Comparison of ENCODE assay signal across 8 mouse cellular contexts in the genomic region with DNA sequence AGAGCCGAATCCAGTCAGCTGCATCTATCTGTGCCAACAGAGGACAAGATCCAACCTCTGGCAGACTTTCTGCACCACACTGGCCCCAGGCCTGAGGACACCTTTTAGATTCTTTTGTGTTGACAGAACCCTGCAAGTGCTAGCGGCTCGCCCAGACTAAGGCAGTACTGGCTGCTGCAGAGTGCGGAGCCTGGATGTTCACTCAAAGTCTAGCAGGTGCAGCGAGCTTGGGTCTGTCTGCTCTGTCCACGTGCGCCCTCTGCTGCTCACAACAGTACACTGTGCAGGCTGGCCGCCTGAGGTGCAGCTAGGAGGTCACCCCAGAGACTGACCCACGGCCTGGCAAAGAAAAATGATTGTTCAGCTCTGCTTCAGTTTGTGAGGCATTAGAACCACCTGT. TPM values are rescaled to one million over a fixed set of nuclear protein-coding genes. Genes with fewer than 3 reads are reported as not detected.
DNase-seq lines count a peak whose midpoint lies in the region; ATAC-seq and TF ChIP-seq lines count a peak whose summit lies in the region.

No protein-coding gene starts in this region.

- 13% methylated on average over 9 of the region's 9 CpGs for WGBS in heart, embryonic 11.5 days (ENCODE audit: insufficient replicate concordance)
- WGBS in intestine, embryonic 14.5 days, result 10% methylated on average over 9 of the region's 9 CpGs
- 10% methylated on average over 9 of the region's 9 CpGs for WGBS in midbrain, embryonic 13.5 days
- WGBS in small intestine, adult 2 months, result 5% methylated on average over 9 of the region's 9 CpGs

- intact Hi-C loops in gastrocnemius, adult 2 months (cut with DNase I), result loop anchor here (1.0 to 10.0 kb wide), 5 partner anchors 26 to 193 kb away; a partner anchor contains a TSS
- intact Hi-C loops in left cerebral cortex, postnatal 4 days (cut with DNase I), result no loop called here

- H3K27me3 ChIP-seq in heart, embryonic 11.5 days (ENCODE audit: control insufficient read depth, insufficient read depth, low read length), result peaks cover 39% of the 10 kb centered on the region
- peaks cover 44% of the 10 kb centered on the region for H3K27me3 ChIP-seq in intestine, embryonic 14.5 days (replicated peaks; ENCODE audit: control insufficient read depth, insufficient read depth, low read length)
- peaks cover 11% of the 10 kb centered on the region for H3K27me3 ChIP-seq in midbrain, embryonic 13.5 days
- H3K27me3 ChIP-seq in small intestine, adult 2 months (ENCODE audit: control insufficient read depth, insufficient read depth, low read length), result no peaks in the 10 kb centered on the region

- H3K4me3 ChIP-seq in heart, embryonic 11.5 days (ENCODE audit: low read depth, low read length), result no peak overlapping the region
- no peak overlapping the region for H3K4me3 ChIP-seq in gastrocnemius, adult 2 months
- H3K4me3 ChIP-seq in intestine, embryonic 14.5 days (ENCODE audit: low read depth, low read length), result no peak overlapping the region
- no peak overlapping the region for H3K4me3 ChIP-seq in midbrain, embryonic 13.5 days (replicated peaks)
- H3K4me3 ChIP-seq in small intestine, adult 2 months (ENCODE audit: low read depth, low read length), result no peak overlapping the region

- no peak for TF ChIP-seq POLR2A in small intestine, adult 2 months (IDR thresholded peaks at IDR 0.05; ENCODE audit: low read depth, low read length)

- TF ChIP-seq CTCF in gastrocnemius, adult 2 months (IDR thresholded peaks at IDR 0.05), result peak; percentile 99
- peak; percentile 91 for TF ChIP-seq CTCF in small intestine, adult 2 months (IDR thresholded peaks at IDR 0.05; ENCODE audit: extremely low read depth, insufficient read length, insufficient replicate concordance, low read depth, low read length)

- H3K9ac ChIP-seq in heart, embryonic 11.5 days (ENCODE audit: low read depth, low read length), result no peak overlapping the region
- no peak overlapping the region for H3K9ac ChIP-seq in intestine, embryonic 14.5 days (ENCODE audit: low read length)
- H3K9ac ChIP-seq in midbrain, embryonic 13.5 days (replicated peaks), result no peak overlapping the region

- DNase-seq in heart, adult 11 months, result peak; percentile 96
- peak; percentile 88 to 91 for DNase-seq in cerebellum, postnatal 36 days
- peak; percentile 89 for DNase-seq in gastrocnemius, adult 2 months
- DNase-seq in intestine, embryonic 14.5 days (ENCODE audit: low spot score), result peak; percentile 90
- DNase-seq in left cerebral cortex, postnatal 4 days, result peak; percentile 85

- H3K27ac ChIP-seq in heart, embryonic 11.5 days (ENCODE audit: low read depth, low read length), result no peak overlapping the region
- no peak overlapping the region for H3K27ac ChIP-seq in gastrocnemius, adult 2 months
- no peak overlapping the region for H3K27ac ChIP-seq in intestine, embryonic 14.5 days (ENCODE audit: low read depth)
- no peak overlapping the region for H3K27ac ChIP-seq in midbrain, embryonic 13.5 days
- H3K27ac ChIP-seq in small intestine, adult 2 months (ENCODE audit: insufficient read depth, low read depth, low read length), result no peak overlapping the region

- no peaks in the 10 kb centered on the region for H3K9me3 ChIP-seq in heart, embryonic 11.5 days (replicated peaks; ENCODE audit: control insufficient read depth, low read length)
- H3K9me3 ChIP-seq in intestine, embryonic 14.5 days (ENCODE audit: control insufficient read depth, low read length), result no peaks in the 10 kb centered on the region
- H3K9me3 ChIP-seq in midbrain, embryonic 13.5 days, result no peaks in the 10 kb centered on the region

- H3K4me1 ChIP-seq in heart, embryonic 11.5 days (ENCODE audit: control insufficient read depth, insufficient read depth, low read length), result peaks cover 12% of the 10 kb centered on the region
- H3K4me1 ChIP-seq in intestine, embryonic 14.5 days (replicated peaks; ENCODE audit: control insufficient read depth, insufficient read depth, low read length), result no peaks in the 10 kb centered on the region; the same call in 1 of the 2 replicates
- H3K4me1 ChIP-seq in midbrain, embryonic 13.5 days (replicated peaks), result peaks cover 31% of the 10 kb centered on the region
- peaks cover 11% of the 10 kb centered on the region; the same call in 1 of the 2 replicates for H3K4me1 ChIP-seq in small intestine, adult 2 months (ENCODE audit: control insufficient read depth, insufficient read depth, insufficient read length, low read length)

- no peaks in the 10 kb centered on the region for H3K36me3 ChIP-seq in heart, embryonic 11.5 days (ENCODE audit: control insufficient read depth, insufficient read depth, low read length)
- H3K36me3 ChIP-seq in intestine, embryonic 14.5 days (ENCODE audit: control insufficient read depth, insufficient read depth, low read length), result no peaks in the 10 kb centered on the region
- no peaks in the 10 kb centered on the region for H3K36me3 ChIP-seq in midbrain, embryonic 13.5 days
- H3K36me3 ChIP-seq in small intestine, adult 2 months (ENCODE audit: control insufficient read depth, insufficient read depth, low read length), result no peaks in the 10 kb centered on the region

- H3K4me2 ChIP-seq in heart, embryonic 11.5 days, result no peak overlapping the region
- H3K4me2 ChIP-seq in intestine, embryonic 14.5 days (ENCODE audit: low read length), result no peak overlapping the region
- peak overlapping the region; percentile 16; the same call in 1 of the 2 replicates for H3K4me2 ChIP-seq in midbrain, embryonic 13.5 days (replicated peaks)

- no peak; the same call in 1 of the 2 replicates for ATAC-seq in heart, embryonic 11.5 days (replicated peaks; ENCODE audit: insufficient number of reproducible peaks, low FRiP score, low TSS enrichment)
- 0 out of 2 replicates have a peak, but pooled peaks have one; percentile 59 for ATAC-seq in intestine, embryonic 14.5 days (replicated peaks; ENCODE audit: low FRiP score, low TSS enrichment, low read depth)
- peak; percentile 57 for ATAC-seq in midbrain, embryonic 13.5 days

RNA-seq across cellular contexts. Expression of a gene that starts 2.1 kb away (rescaled TPM):
- polyA plus RNA-seq in heart, embryonic 11.5 days (2014; fragmentation: Nextera tagmentation; extraction: Ambion mirVana), result 9.6 and 10.1 TPM in 2 replicates
- total RNA-seq in gastrocnemius, adult 2 months (2021), result 10 to 100 TPM; 20.5 to 44.4 TPM
- 8.1 and 8.8 TPM in 2 replicates for polyA plus RNA-seq in intestine, embryonic 14.5 days (2014; fragmentation: Nextera tagmentation; extraction: Ambion mirVana)
- total RNA-seq in left cerebral cortex, postnatal 4 days (2021), result 100 to 1,000 TPM; 142 to 154 TPM
- polyA plus RNA-seq in midbrain, embryonic 13.5 days (2015; fragmentation: Nextera tagmentation; extraction: Ambion mirVana), result 66.0 and 69.1 TPM in 2 replicates
- 8.9 and 13.4 TPM in 2 replicates for polyA plus RNA-seq in small intestine, adult 2 months (2012; rRNA removed)

RNA-seq across cellular contexts. Expression of a gene that starts 22.8 kb away (rescaled TPM):
- polyA plus RNA-seq in heart, embryonic 11.5 days (2014; fragmentation: Nextera tagmentation; extraction: Ambion mirVana), result not detected in 2 replicates
- not detected for total RNA-seq in gastrocnemius, adult 2 months (2021)
- polyA plus RNA-seq in intestine, embryonic 14.5 days (2014; fragmentation: Nextera tagmentation; extraction: Ambion mirVana), result not detected in 2 replicates
- total RNA-seq in left cerebral cortex, postnatal 4 days (2021), result not detected
- 0.44 TPM in 1 of 2 replicates, not detected in the other for polyA plus RNA-seq in midbrain, embryonic 13.5 days (2015; fragmentation: Nextera tagmentation; extraction: Ambion mirVana)
- not detected in 2 replicates for polyA plus RNA-seq in small intestine, adult 2 months (2012; rRNA removed)

RNA-seq across cellular contexts. Expression of a gene that starts 36.9 kb away (rescaled TPM):
- 48.3 and 50.3 TPM in 2 replicates for polyA plus RNA-seq in heart, embryonic 11.5 days (2014; fragmentation: Nextera tagmentation; extraction: Ambion mirVana)
- 10 to 100 TPM; 52.2 to 53.1 TPM for total RNA-seq in gastrocnemius, adult 2 months (2021)
- polyA plus RNA-seq in intestine, embryonic 14.5 days (2014; fragmentation: Nextera tagmentation; extraction: Ambion mirVana), result 63.0 and 64.8 TPM in 2 replicates
- 10 to 100 TPM; 21.1 to 21.2 TPM for total RNA-seq in left cerebral cortex, postnatal 4 days (2021)
- polyA plus RNA-seq in midbrain, embryonic 13.5 days (2015; fragmentation: Nextera tagmentation; extraction: Ambion mirVana), result 52.3 and 56.9 TPM in 2 replicates
- polyA plus RNA-seq in small intestine, adult 2 months (2012; rRNA removed), result 26.1 and 31.8 TPM in 2 replicates

RNA-seq across cellular contexts. Expression of a gene that starts 38.1 kb away (rescaled TPM):
- not detected in 2 replicates for polyA plus RNA-seq in heart, embryonic 11.5 days (2014; fragmentation: Nextera tagmentation; extraction: Ambion mirVana)
- not detected for total RNA-seq in gastrocnemius, adult 2 months (2021)
- not detected in 2 replicates for polyA plus RNA-seq in intestine, embryonic 14.5 days (2014; fragmentation: Nextera tagmentation; extraction: Ambion mirVana)
- not detected for total RNA-seq in left cerebral cortex, postnatal 4 days (2021)
- not detected in 2 replicates for polyA plus RNA-seq in midbrain, embryonic 13.5 days (2015; fragmentation: Nextera tagmentation; extraction: Ambion mirVana)
- polyA plus RNA-seq in small intestine, adult 2 months (2012; rRNA removed), result not detected in 2 replicates

RNA-seq across cellular contexts. Expression of a gene that starts 46.6 kb away (rescaled TPM):
- not detected in 2 replicates for polyA plus RNA-seq in heart, embryonic 11.5 days (2014; fragmentation: Nextera tagmentation; extraction: Ambion mirVana)
- total RNA-seq in gastrocnemius, adult 2 months (2021), result not detected
- polyA plus RNA-seq in intestine, embryonic 14.5 days (2014; fragmentation: Nextera tagmentation; extraction: Ambion mirVana), result not detected in 2 replicates
- total RNA-seq in left cerebral cortex, postnatal 4 days (2021), result not detected
- polyA plus RNA-seq in midbrain, embryonic 13.5 days (2015; fragmentation: Nextera tagmentation; extraction: Ambion mirVana), result not detected in 2 replicates
- polyA plus RNA-seq in small intestine, adult 2 months (2012; rRNA removed), result not detected in 2 replicates
